Mouse (Mus musculus) left cerebral cortex, adult 2 months (tissue): ENCODE results near the gene Erf. TPM values are rescaled to one million over a fixed set of nuclear protein-coding genes. Genes with fewer than 3 reads are reported as not detected.

ENCODE experiments used
- DNase-seq, 2 experiments: peaks; one replicate each; pipeline ENCODE4 v3.0.0; 2021 to 2022; ENCODE audit warnings: low spot score in 2 of 2, mixed read lengths in 1 of 2; ENCODE audit errors: extremely low spot score in 1 of 2
- H3K27ac ChIP-seq: fragments of 200-600 bp; 2 replicates; pipeline ENCODE4 v1.8.1; 2022
- H3K4me3 ChIP-seq: fragments of 200-600 bp; 2 replicates; pipeline ENCODE4 v1.8.1; 2022
- CTCF ChIP-seq: fragments of 200-600 bp; IDR thresholded peaks from 2 replicates; pipeline ENCODE4 v1.8.1; 2022; ENCODE audit warnings: antibody characterized with exemption, mild to moderate bottlenecking, moderate library complexity
- intact Hi-C: fragments of 180-260 bp; cut with DNase I; formaldehyde crosslinking; loops from one replicate; pipeline ENCODE4 v1.15.1; 2025
- total RNA-seq, 2 experiments: library from RNA; stranded (reverse); gene quantifications; 2 replicates each; pipeline ENCODE4 v1.2.3; 2021

Erf gene
- total RNA-seq, 2 experiments from 2014 or later, result 61.5 to 68.2 TPM

DNA sequence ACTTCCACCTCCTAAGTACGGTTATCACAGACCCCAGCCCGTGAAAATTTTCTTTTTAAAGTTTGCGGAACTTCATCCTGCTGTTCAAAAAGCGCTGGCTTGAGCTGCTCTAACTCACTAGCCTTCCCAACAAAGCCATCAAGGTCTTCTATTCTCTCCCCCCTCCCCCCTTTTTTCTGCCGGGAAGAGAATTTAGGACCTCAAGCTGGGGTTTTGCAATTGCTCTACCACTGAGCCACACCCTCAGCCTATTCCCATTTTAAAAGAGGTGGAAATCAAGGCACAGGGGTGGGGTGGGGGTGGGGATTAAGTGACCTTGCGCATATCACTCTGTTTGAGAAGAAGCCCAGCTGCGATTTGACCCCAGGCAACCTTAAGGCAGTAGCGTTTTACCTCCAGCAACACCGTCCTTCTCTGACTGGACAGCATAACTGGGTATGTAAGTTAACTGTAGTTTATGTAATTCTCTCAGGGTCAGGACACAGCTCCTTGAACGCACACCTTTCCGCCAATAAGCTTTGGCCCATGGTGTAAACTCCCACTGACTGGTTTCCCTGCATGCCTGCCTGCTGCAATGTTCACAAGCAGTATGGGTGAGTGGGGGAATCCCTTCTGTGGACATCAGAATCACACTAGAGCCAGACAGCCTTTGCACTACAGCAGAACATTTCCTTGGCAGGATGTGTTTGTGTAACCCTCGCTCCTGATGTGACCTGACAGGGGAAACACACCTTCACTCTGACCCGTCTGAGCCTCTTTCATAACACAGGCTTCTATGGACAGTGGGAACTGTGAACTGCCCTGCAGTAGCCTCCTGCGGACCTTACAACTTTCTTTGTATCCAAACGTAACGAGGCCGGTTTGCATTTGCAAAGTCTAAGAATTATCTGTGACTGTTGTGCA lies 13.7 kb upstream of the Erf start:
- intact Hi-C loops, result no loop called here
- DNase-seq, result no peak
- TF ChIP-seq CTCF, result no peak
- no peak overlapping the region for H3K4me3 ChIP-seq
- no peak overlapping the region for H3K27ac ChIP-seq

DNA sequence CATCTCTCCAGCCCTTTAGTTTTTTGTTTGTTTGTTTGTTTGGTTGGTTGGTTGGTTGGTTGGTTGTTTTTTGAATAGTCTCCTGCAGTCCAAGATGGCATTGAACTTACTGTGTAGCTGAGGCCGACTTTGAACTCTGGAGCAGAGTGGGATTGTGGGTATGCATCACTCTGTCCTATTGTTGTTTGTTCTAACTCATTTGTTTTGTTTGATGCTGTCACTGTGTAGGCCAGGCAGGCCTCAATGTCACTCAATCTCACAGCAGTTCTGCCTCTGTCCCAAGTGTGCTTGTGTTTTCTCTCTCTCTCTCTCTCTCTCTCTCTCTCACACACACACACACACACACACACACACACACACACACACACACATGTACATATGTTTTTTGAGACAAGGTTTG lies 11.3 kb upstream of the Erf start:
- DNase-seq, result no peak
- Histone ChIP-seq H3K4me3 (no peak overlapping the region), H3K27ac (no peak overlapping the region)
- intact Hi-C loops, result no loop called here
- no peak for TF ChIP-seq CTCF

DNA sequence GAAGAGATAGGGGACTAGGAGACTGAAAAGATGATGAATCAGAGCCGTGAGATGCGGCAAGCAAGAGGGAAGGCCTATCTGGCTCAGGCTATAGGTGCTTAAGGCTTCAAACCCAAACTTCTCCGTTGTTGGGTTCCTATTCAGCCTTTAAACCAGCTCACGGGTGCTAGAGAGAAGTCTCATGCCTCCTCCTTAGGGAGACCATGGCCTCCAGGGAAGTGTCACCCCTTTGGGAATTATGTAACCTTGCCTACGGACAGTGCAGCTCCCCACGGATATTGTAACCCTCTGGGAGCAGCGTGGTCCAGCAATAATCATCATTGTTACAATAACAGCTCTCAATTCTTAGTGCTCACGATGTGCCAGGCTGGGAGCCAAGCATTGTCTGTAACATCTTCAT lies 1.3 kb upstream of the Erf start:
- no peak for TF ChIP-seq CTCF
- intact Hi-C loops, result loop anchor here (1.0 kb wide), 1 partner anchor 15 kb away; the partner anchor contains the start of gene Cic
- peak overlapping the region; percentile 96 for H3K27ac ChIP-seq
- peak overlapping the region; percentile 75 for H3K4me3 ChIP-seq
- no peak for DNase-seq

DNA sequence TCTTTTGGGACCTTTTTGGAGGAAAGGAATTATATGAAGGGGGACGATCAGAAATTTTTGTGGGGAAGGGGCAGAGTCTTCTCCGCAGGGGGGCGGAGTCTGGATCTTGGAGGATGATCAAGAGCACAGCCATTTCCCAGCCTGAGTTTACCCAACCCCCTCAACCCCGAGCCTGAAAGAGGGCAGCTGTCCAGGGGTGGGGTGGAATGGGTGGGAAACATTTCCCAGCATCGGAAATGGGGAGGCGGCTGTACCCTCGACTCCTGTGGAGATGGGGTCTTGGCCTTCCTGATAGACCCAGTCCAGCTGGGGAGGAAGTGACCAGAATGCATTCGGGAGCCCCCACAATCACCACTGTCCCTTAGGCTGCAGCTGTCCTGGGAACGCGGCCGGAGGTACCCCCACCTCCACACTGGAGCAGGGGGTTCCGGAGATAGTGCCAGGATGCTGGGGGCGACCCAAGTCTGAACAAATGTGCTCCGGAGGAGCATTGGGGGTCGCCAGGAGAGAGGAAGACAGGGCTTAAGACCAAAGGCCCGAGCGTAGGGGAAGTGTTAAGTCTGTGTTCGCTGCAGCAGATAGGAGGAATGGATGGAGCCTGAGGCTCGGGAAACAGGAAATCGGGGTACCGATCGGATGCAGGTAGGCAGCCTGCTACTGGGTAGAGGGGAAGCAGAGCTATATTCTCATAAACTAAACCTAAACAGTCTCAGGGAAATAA lies 670 bp upstream of the Erf start:
- Histone ChIP-seq H3K4me3 (peak overlapping the region; percentile 75), H3K27ac (peak overlapping the region; percentile 96)
- TF ChIP-seq CTCF, result no peak
- DNase-seq, result peak in 1 of 2 experiments; percentile 28
- intact Hi-C loops, result no loop called here

DNA sequence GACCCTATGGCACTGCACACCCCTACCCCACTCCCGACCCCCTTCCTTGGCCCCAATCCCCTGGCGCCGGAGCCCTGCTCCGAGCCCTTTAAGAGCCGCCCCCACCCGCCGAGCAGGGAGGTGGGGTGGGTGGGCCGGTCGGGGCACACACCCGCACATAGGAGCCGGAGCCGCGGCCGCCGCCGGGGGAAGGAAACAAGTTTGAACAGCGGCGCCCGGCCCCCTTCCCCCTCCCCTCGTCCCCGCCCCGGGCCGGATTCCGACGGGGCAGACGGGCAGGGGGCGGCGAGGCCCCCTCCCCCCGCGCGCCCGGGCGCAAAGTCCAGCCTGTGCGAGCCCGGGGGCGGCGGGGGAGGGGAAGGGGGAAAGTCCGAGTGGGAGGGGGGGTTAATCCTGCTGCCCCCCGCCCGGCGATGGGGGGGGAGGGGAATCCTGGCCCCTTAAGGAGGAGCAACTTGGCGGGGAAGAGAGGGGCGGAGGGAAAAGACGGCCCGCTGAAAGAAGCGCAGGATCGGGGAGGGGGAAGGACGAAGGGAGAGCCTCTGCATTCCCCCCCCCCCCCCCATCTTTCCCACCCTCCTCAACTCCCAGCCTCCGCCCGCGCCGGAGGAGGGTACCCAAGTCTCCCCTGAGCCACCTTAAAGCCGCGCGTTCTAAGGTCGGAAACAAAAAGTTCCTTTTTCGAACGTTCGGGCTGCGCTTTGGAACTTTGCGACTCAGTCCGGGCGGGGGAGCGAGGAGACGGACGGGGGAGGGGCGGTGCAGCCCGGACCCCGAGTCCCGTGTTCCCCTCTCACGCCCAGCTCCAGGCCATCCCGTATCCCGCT lies 1.0 kb downstream of the Erf start:
- intact Hi-C loops, result no loop called here
- DNase-seq, result peak; percentile 69 to 75
- H3K27ac ChIP-seq, result peak overlapping the region; percentile 99
- no peak for TF ChIP-seq CTCF
- peak overlapping the region; percentile 75 for H3K4me3 ChIP-seq

DNA sequence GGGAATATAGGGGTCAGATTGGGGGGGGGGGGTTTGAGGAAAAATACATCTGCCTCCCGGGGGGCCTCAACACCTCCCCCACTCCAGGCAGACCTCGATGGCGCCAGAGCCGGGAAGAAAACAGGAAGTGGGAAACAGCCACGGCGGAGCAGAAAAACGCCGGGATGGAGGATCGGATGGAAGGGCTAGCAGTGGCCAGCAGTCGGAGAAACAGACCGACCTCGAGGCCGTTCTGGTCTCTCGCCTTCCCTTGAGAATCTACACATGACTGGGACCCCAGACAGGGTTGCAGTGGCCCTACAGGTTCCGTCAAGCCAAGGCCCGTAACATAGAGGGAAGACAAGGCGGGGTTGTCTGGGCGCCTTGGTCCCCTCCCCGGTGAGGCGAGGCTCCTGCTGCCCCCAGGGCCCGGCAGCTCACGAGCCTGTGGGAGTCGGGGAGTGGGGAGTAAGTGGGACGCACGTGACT lies 1.7 kb downstream of the Erf start:
- DNase-seq, result no peak
- peak overlapping the region; percentile 75 for H3K4me3 ChIP-seq
- peak overlapping the region; percentile 99 for H3K27ac ChIP-seq
- TF ChIP-seq CTCF, result no peak
- intact Hi-C loops, result loop anchor here (1.0 kb wide), 1 partner anchor 29 kb away; no protein-coding TSS in a partner anchor

DNA sequence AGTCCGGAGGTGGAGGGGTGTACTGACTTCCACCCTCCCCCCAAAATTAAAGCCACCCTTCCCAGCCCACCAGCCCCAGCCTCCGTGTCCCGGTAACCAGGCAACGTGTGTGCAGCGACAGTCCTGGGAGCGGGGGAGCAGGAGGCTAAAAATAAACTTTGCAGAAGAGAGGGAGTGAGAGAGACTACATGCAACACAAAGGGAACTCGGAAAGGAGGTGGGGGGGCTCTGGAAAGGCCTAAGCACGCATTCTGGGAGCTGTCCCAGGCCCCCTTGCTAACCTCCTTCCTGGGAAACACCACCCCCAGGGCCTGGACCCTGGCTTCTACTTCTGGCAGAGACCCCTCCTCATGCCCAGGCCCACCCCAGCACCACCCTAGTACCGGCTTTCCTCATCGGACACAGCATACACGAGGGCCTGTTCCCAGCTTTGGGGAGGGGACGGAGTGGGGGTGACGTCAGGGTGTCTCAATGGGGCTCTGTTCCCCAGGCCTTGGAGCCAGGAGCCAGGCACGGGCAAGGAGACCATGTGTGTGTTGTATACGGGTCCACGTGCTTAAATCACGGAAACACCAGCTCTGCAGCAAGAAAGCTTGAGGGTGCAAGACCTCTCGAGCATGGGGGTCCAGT lies 2.4 kb downstream of the Erf start:
- no peak for TF ChIP-seq CTCF
- Histone ChIP-seq H3K4me3 (peak overlapping the region; percentile 75), H3K27ac (peak overlapping the region; percentile 99)
- DNase-seq, result peak in 1 of 2 experiments; percentile 75
- intact Hi-C loops, result loop anchor here (1.0 kb wide), 1 partner anchor 30 kb away; no protein-coding TSS in a partner anchor

DNA sequence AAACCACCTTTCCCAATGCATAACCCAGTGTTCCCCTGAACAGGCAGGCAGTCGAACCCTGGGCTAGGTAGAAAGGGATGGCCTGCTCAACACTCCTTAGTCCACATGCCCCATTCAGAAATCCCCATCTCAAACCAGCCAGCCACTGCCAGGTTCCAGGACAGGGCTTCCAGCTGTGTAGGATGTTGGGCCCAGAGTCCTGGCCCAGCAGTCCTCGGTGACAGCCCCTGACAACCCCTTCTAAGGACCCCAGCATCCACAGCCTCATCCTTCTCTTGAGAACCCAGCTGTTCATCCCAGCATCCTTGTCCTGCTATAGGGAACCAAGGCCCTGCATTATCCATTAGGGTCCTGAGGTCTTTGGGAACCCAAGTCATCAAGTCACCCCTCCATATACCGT lies 3.1 kb downstream of the Erf start:
- no peak for TF ChIP-seq CTCF
- intact Hi-C loops, result no loop called here
- Histone ChIP-seq H3K4me3 (peak overlapping the region; percentile 75), H3K27ac (peak overlapping the region; percentile 99)
- no peak for DNase-seq

DNA sequence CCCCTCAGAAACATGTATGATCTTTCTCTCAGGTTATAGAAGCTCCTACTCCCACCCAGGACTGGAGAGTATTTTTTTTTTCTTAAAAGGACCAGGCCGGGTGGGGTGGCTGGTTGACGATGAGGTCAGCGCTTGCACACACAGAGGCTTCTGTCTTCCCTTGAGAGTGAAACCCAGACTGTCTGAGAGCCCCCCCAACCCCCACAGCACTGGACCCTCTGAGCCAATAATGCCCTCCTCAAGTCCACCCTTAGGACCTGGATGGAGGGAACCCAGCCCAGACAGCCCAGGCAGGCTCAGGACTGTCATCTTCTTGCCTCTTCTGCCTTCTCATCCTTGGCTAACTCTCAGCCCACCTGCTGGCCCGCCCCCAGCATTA lies 3.8 kb downstream of the Erf start:
- intact Hi-C loops, result no loop called here
- DNase-seq, result no peak
- no peak for TF ChIP-seq CTCF
- Histone ChIP-seq H3K27ac (peak overlapping the region; percentile 99), H3K4me3 (peak overlapping the region; percentile 75)

DNA sequence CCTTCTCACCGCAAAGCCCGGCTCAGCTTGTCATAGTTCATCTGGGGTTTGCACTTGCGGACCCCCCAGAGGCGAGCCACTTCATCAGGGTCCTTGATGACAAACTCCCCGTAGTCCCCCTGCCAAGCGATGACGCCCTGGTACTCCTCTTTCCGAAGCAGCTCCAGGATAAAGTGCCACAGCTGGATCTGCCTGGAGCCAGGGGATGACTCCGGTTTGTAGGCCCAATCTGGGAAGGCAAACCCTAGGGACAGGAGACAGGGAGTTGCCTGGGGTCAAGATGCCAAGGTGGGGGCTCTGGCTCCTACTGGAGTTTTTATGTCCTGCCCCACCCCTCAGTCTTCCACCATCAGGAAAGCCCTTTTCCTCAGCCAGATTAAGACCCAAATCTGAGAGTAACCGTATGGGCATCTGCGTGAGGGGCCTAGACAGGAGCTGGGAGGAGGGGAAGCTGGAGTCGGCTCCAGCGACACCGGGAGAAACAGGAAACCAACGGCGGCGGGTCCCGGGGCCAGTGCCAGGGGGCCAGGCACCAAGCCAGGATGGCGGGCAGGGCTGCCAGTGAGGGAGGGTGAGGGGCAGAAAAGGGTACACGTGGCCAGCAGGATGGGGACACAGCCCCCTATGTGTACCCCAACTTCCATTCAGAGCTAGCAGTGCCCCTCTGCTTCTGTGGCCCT lies 4.3 kb downstream of the Erf start:
- intact Hi-C loops, result no loop called here
- Histone ChIP-seq H3K27ac (peak overlapping the region; percentile 99), H3K4me3 (peak overlapping the region; percentile 75)
- DNase-seq, result peak; percentile 55 to 76
- no peak for TF ChIP-seq CTCF
